Mouse (Mus musculus): ENCODE data around the gene Abcc1. TPM values are rescaled to one million over a fixed set of nuclear protein-coding genes. Genes with fewer than 3 reads are reported as not detected.

Gene Abcc1
- total and polyA plus RNA-seq, 2 experiments = 1.3 to 1.6 TPM

DNA sequence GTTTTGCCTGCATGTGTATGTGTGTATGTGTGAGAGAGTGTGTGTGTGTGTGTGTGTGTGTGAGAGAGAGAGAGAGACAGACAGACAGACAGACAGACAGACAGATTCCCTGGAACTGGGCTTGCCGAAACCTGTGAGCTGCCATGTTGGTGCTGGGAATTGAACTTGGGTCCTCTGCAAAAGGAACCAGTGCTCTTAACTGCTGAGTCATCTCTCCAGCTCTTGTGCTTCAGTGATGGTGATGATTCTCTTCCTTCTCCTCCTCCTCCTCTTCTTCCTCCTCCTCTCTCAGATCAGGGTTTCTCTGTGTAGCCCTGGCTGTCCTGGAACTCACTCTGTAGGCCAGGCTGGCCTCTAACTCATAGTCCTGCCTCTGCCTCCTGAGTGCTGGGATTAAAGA, 4.7 kb downstream of the Abcc1 start:
- WGBS = 100% methylated on average over 1 of the region's 1 CpGs
- DNase-seq (ENCODE audit: extremely low read depth, low read depth, low spot score) = no peak
- H3K4me1 ChIP-seq (ENCODE audit: control insufficient read depth, insufficient read depth, low read length) = no peaks in the 10 kb centered on the region

DNA sequence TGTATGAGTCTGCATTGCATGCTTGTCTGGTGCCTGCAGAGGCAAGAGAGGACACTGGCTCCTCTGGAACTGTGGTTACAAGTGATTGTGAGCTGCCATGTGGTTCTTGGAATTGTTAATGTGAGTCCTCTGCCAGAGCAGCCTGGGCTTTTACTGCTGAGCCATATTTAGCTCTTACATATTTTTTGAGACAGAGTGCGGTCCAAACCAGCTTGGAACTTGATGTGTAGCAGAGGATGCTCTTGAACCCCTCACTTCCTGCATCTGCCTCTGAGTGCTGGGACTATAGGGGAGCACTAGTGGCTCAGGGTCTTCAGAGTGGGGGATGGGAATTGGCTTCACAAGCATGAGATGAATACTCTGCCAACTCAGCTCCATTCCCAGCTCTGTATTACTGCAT, 10.0 kb downstream of the Abcc1 start:
- TF ChIP-seq POLR2A (IDR thresholded peaks at IDR 0.05; ENCODE audit: extremely low read depth, insufficient read depth, low read length) = no peak
- TF ChIP-seq CTCF (IDR thresholded peaks at IDR 0.05; ENCODE audit: low read depth, low read length) = no peak
- Histone ChIP-seq H3K27me3 (ENCODE audit: control insufficient read depth, insufficient read depth, low read length) (no peaks in the 10 kb centered on the region), H3K27ac (replicated peaks; ENCODE audit: insufficient read depth, low read depth, low read length) (no peak overlapping the region), H3K79me2 (ENCODE audit: control insufficient read depth, insufficient read depth, low read length) (no peaks in the 10 kb centered on the region), H3K36me3 (ENCODE audit: control insufficient read depth, insufficient read depth, low read length) (no peaks in the 10 kb centered on the region), H3K4me1 (ENCODE audit: control insufficient read depth, insufficient read depth, low read length) (no peaks in the 10 kb centered on the region), H3K4me3 (ENCODE audit: insufficient read depth, low read depth, low read length) (no peak overlapping the region), H3K9ac (ENCODE audit: low read depth, low read length) (no peak overlapping the region)
- 74% methylated on average over 1 of the region's 1 CpGs for WGBS
- no peak for DNase-seq (ENCODE audit: extremely low read depth, low read depth, low spot score)

More for the DNA sequence above, 4.7 kb downstream of the Abcc1 start:
- Histone ChIP-seq H3K27ac (replicated peaks; ENCODE audit: insufficient read depth, low read depth, low read length) (no peak overlapping the region), H3K27me3 (ENCODE audit: control insufficient read depth, insufficient read depth, low read length) (peaks cover 5% of the 10 kb centered on the region; the same call in 1 of the 2 replicates), H3K36me3 (ENCODE audit: control insufficient read depth, insufficient read depth, low read length) (no peaks in the 10 kb centered on the region), H3K79me2 (ENCODE audit: control insufficient read depth, insufficient read depth, low read length) (no peaks in the 10 kb centered on the region), H3K9ac (ENCODE audit: low read depth, low read length) (no peak overlapping the region), H3K4me3 (ENCODE audit: insufficient read depth, low read depth, low read length) (no peak overlapping the region)
- TF ChIP-seq POLR2A (IDR thresholded peaks at IDR 0.05; ENCODE audit: extremely low read depth, insufficient read depth, low read length) (no peak), CTCF (IDR thresholded peaks at IDR 0.05; ENCODE audit: low read depth, low read length) (no peak)

DNA sequence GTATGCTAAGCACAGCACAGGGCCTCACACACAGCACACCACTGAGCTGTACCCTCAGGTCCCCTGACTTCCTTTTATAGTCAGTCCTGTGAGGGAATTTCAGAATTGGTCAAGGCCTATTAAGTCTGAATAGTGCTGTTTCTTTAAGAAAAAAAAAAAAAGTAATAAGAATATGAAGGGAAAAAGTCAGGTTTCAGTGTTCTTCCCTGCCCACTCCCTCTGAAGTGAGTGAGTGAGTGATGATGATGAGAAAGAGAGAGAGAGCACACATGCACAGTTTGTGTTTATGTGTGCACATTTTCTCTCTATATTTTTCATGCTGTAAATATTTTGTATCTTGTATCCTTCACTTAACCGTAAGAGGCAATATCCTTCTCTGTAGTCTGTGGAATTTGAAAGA, 11.0 kb downstream of the Abcc1 start:
- no peaks in the 10 kb centered on the region for H3K79me2 ChIP-seq (ENCODE audit: control insufficient read depth, insufficient read depth, low read length)
- 70% methylated on average over 1 of the region's 1 CpGs for WGBS
- no peaks in the 10 kb centered on the region for H3K27me3 ChIP-seq (ENCODE audit: control insufficient read depth, insufficient read depth, low read length)
- no peak overlapping the region for H3K9ac ChIP-seq (ENCODE audit: low read depth, low read length)
- no peaks in the 10 kb centered on the region for H3K36me3 ChIP-seq (ENCODE audit: control insufficient read depth, insufficient read depth, low read length)
- H3K27ac ChIP-seq (replicated peaks; ENCODE audit: insufficient read depth, low read depth, low read length) = no peak overlapping the region
- DNase-seq (ENCODE audit: extremely low read depth, low read depth, low spot score) = no peak
- H3K4me1 ChIP-seq (ENCODE audit: control insufficient read depth, insufficient read depth, low read length) = no peaks in the 10 kb centered on the region
- H3K4me3 ChIP-seq (ENCODE audit: insufficient read depth, low read depth, low read length) = no peak overlapping the region
- no peak for TF ChIP-seq CTCF (IDR thresholded peaks at IDR 0.05; ENCODE audit: low read depth, low read length)
- no peak for TF ChIP-seq POLR2A (IDR thresholded peaks at IDR 0.05; ENCODE audit: extremely low read depth, insufficient read depth, low read length)

DNA sequence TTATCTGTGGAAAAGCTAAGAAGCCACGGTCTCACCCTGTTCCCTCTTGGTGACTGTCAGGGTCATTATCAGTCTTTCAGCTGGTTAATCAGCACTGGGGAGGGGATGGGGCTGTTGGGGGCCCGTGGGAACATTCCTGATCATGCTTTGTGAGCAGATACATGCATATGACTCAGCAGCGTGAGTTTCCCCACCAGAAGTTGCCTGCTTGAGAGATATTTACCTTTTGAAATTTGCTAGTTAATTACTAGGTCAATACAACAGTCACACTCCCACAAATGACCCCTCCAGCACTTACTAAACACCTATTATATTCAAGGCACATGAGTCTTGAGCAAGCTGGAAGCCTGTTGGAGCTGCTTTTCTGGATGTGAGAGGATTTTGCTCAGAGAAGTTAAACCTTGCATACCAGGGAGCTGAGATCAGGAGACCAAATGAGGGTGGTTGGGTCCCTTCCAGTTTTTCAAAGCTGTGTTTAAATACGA, 11.5 kb downstream of the Abcc1 start:
- no peaks in the 10 kb centered on the region for H3K27me3 ChIP-seq (ENCODE audit: control insufficient read depth, insufficient read depth, low read length)
- no peaks in the 10 kb centered on the region for H3K4me1 ChIP-seq (ENCODE audit: control insufficient read depth, insufficient read depth, low read length)
- H3K9ac ChIP-seq (ENCODE audit: low read depth, low read length) = no peak overlapping the region
- H3K27ac ChIP-seq (replicated peaks; ENCODE audit: insufficient read depth, low read depth, low read length) = no peak overlapping the region
- H3K36me3 ChIP-seq (ENCODE audit: control insufficient read depth, insufficient read depth, low read length) = no peaks in the 10 kb centered on the region
- no peak overlapping the region for H3K4me3 ChIP-seq (ENCODE audit: insufficient read depth, low read depth, low read length)
- H3K79me2 ChIP-seq (ENCODE audit: control insufficient read depth, insufficient read depth, low read length) = no peaks in the 10 kb centered on the region
- WGBS = 51% methylated on average over 4 of the region's 4 CpGs
- no peak for DNase-seq (ENCODE audit: extremely low read depth, low read depth, low spot score)
- TF ChIP-seq POLR2A (IDR thresholded peaks at IDR 0.05; ENCODE audit: extremely low read depth, insufficient read depth, low read length) = no peak
- TF ChIP-seq CTCF (IDR thresholded peaks at IDR 0.05; ENCODE audit: low read depth, low read length) = no peak

DNA sequence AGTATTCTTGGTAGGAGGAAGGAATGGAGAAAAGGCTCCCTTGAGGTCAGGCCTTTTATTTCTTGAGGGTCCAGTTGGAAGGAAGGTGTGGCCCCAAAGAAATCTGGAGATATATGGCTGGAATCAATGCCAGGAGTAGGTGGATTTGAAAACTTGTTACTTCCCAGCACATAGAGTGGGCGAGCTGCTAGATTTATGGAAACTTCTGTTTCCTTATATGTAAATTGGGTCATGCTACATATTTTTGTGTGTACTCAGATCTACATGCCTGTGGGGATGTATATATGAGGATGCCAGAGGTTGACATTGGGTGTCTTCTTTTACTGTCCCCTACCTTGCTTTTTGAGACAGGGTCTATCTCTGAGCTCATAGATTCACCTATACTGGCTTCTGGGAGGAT, 14.6 kb downstream of the Abcc1 start:
- no peak overlapping the region for H3K4me3 ChIP-seq (ENCODE audit: insufficient read depth, low read depth, low read length)
- no peak for DNase-seq (ENCODE audit: extremely low read depth, low read depth, low spot score)
- H3K36me3 ChIP-seq (ENCODE audit: control insufficient read depth, insufficient read depth, low read length) = no peaks in the 10 kb centered on the region
- no peak for TF ChIP-seq POLR2A (IDR thresholded peaks at IDR 0.05; ENCODE audit: extremely low read depth, insufficient read depth, low read length)
- no peak for TF ChIP-seq CTCF (IDR thresholded peaks at IDR 0.05; ENCODE audit: low read depth, low read length)
- H3K4me1 ChIP-seq (ENCODE audit: control insufficient read depth, insufficient read depth, low read length) = no peaks in the 10 kb centered on the region
- no peak overlapping the region for H3K27ac ChIP-seq (replicated peaks; ENCODE audit: insufficient read depth, low read depth, low read length)
- WGBS = 94% methylated on average over 1 of the region's 1 CpGs
- no peaks in the 10 kb centered on the region for H3K79me2 ChIP-seq (ENCODE audit: control insufficient read depth, insufficient read depth, low read length)
- H3K9ac ChIP-seq (ENCODE audit: low read depth, low read length) = no peak overlapping the region
- no peaks in the 10 kb centered on the region for H3K27me3 ChIP-seq (ENCODE audit: control insufficient read depth, insufficient read depth, low read length)

GRCm38 (mm10) chr16:14376352-14376751, 15.0 kb downstream of the Abcc1 start:
- WGBS = 78% methylated on average over 2 of the region's 2 CpGs
- TF ChIP-seq POLR2A (IDR thresholded peaks at IDR 0.05; ENCODE audit: extremely low read depth, insufficient read depth, low read length) = no peak
- no peak for TF ChIP-seq CTCF (IDR thresholded peaks at IDR 0.05; ENCODE audit: low read depth, low read length)
- no peak for DNase-seq (ENCODE audit: extremely low read depth, low read depth, low spot score)

More at GRCm38 (mm10) chr16:14376352-14376751, 15.0 kb downstream of the Abcc1 start:
- no peaks in the 10 kb centered on the region for H3K36me3 ChIP-seq (ENCODE audit: control insufficient read depth, insufficient read depth, low read length)
- no peaks in the 10 kb centered on the region for H3K27me3 ChIP-seq (ENCODE audit: control insufficient read depth, insufficient read depth, low read length)
- no peak overlapping the region for H3K9ac ChIP-seq (ENCODE audit: low read depth, low read length)
- H3K4me3 ChIP-seq (ENCODE audit: insufficient read depth, low read depth, low read length) = no peak overlapping the region
- H3K27ac ChIP-seq (replicated peaks; ENCODE audit: insufficient read depth, low read depth, low read length) = no peak overlapping the region
- H3K79me2 ChIP-seq (ENCODE audit: control insufficient read depth, insufficient read depth, low read length) = no peaks in the 10 kb centered on the region
- no peaks in the 10 kb centered on the region for H3K4me1 ChIP-seq (ENCODE audit: control insufficient read depth, insufficient read depth, low read length)

Data from liver, adult 2 months (tissue).